Mouse (Mus musculus): ENCODE results near the gene Hist1h2ai. TPM values are rescaled to one million over a fixed set of nuclear protein-coding genes. Genes with fewer than 3 reads are reported as not detected.
"Not testable (repeated sequence)": the region's sequence is repeated elsewhere in the genome, so short reads cannot be mapped to it uniquely, and the experiment has no call there.

Hist1h2ai gene
- polyA plus RNA-seq, 1 experiment from 2014 or later, result 14.4 TPM

DNA sequence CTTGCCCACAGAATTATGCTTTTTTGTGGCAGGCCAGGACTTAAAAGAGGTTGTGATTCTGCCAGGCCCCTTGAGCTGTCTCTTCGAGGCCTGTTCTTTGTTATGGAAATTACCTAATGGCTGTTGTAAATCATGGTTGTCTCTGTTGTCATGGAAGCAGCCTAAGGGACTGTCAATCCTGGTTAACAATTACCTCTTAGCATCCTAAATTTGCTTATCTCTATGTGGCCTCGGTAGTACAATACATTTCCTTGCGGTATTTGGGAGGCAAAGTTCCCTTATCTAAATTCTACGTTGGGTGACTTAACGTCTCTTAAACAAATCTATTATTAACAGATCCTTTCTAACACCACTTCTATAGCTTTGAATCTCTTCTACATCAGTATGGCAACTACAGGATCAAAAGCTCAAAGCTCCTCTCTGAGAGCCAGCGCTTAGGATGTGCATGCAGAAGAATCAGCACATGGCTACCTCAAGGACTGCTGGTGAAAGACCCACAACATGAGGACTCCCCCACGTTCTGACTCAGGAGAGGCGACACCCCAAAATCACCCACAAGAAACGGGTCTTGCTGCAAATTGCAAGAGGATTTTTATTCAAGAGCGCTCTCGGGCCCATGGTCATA, 11.8 kb downstream of the Hist1h2ai start:
- Histone ChIP-seq H3K4me3 (ENCODE audit: low read depth, low read length) (no peak overlapping the region), H3K9ac (ENCODE audit: low read length) (no peak overlapping the region), H3K9me3 (ENCODE audit: control insufficient read depth, low read length) (no peaks in the 10 kb centered on the region), H3K27ac (replicated peaks) (no peak overlapping the region), H3K36me3 (ENCODE audit: control insufficient read depth, insufficient read depth, low read length) (no peaks in the 10 kb centered on the region), H3K27me3 (ENCODE audit: control insufficient read depth, insufficient read depth, low read length) (no peaks in the 10 kb centered on the region), H3K4me1 (replicated peaks; ENCODE audit: control insufficient read depth, insufficient read depth) (no peaks in the 10 kb centered on the region), H3K4me2 (replicated peaks; ENCODE audit: low read depth) (no peak overlapping the region)
- DNase-seq (ENCODE audit: low spot score), result no peak
- WGBS, result 48% methylated on average over 11 of the region's 11 CpGs
- TF ChIP-seq EP300 (optimal IDR thresholded peaks at IDR 0.05) (no peak), CTCF (IDR thresholded peaks at IDR 0.05; ENCODE audit: low read depth) (no peak)
- ATAC-seq (ENCODE audit: low FRiP score, low TSS enrichment), result no peak

DNA sequence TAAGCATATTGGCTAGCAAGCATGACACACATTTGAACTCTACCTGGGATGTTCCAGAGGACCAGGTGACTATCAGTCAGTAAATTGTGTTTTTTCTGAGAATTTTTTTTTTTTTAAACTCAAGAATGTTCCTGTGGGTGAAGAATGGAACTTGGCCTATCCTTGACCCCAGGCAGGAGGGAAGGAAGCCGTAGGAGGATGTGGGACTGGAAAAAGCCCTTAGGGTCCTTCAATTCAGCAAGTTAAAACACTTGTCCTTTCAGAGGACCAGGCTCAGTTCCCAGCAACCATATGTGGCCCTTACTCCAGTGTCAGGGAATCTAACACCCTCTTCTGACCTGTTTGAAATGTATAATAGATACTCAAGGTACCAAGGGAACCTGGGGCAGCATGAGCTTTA, 13.3 kb downstream of the Hist1h2ai start:
- DNase-seq (ENCODE audit: low spot score) (no peak), ATAC-seq (ENCODE audit: low FRiP score, low TSS enrichment) (no peak)
- WGBS, result 65% methylated on average over 1 of the region's 1 CpGs
- Histone ChIP-seq H3K36me3 (ENCODE audit: control insufficient read depth, insufficient read depth, low read length) (no peaks in the 10 kb centered on the region), H3K9me3 (ENCODE audit: control insufficient read depth, low read length) (no peaks in the 10 kb centered on the region), H3K27ac (replicated peaks) (no peak overlapping the region), H3K4me2 (replicated peaks; ENCODE audit: low read depth) (no peak overlapping the region), H3K4me3 (ENCODE audit: low read depth, low read length) (no peak overlapping the region), H3K27me3 (ENCODE audit: control insufficient read depth, insufficient read depth, low read length) (no peaks in the 10 kb centered on the region), H3K4me1 (replicated peaks; ENCODE audit: control insufficient read depth, insufficient read depth) (no peaks in the 10 kb centered on the region), H3K9ac (ENCODE audit: low read length) (no peak overlapping the region)
- TF ChIP-seq CTCF (IDR thresholded peaks at IDR 0.05; ENCODE audit: low read depth) (no peak), EP300 (optimal IDR thresholded peaks at IDR 0.05) (no peak)

DNA sequence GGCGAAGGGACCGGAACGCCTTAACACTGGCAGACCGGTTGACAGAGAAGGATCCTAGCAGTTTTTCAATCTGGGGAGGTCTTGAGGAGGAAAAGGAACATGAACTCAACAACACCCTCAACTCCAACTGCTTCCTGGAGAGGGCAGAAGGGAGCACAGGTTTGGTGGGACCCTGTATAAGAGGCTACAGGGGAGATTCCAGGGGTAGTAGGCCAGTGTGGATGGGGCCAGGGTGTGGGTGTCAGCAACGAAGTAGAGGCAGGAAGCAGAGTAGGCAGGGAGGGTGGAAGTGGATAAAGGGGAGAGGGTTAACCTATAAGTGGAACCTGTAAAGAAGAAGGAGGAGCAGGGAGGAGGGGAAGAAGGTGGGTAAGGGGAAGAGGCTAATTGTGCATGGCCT, 17.2 kb downstream of the Hist1h2ai start:
- 82% methylated on average over 5 of the region's 5 CpGs for WGBS

DNA sequence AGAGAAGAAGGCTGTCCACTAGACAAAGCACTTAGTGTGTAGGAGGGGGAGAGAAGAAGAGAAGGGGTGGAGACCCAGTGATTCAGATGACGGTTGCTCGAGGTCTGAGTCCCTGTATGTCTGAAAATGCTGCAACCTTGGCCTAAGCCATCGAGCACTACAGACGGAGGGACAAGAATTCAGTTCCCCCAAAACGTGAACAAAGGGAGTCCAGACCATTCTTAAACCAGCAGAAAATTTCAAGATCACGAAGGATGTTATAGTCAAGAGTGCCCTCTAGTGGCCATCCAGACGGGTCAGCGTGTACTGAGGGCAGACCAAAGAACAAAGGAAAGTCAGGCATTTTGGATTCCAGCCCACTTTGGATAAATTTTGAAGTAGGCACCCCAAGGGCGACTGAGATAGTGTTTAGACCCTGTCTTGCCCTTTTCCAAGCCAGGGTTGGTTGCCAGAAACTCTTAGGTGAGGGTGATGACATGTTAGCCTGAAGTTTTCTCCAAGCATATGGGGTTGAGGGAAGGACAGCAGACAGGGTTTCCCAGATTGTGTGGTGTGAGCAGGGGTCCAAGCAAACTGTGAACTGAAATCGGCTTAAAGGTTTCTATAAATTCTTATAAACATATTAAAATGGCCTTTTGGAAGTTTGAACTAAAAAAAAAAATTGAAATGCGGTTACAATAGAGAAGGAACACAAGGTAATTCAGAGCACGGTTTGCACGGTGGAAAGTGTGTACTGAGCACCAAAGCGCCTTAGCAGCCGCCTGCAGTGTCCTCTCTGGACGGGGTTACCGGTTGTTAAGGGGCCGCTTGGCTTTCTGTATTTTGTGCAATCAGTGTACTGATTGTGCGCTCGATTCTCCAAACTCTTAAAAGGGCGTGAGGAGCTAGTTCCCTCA, 18.0 kb downstream of the Hist1h2ai start:
- Histone ChIP-seq H3K27me3 (ENCODE audit: control insufficient read depth, insufficient read depth, low read length) (no peaks in the 10 kb centered on the region), H3K4me3 (ENCODE audit: low read depth, low read length) (peak overlapping the region; percentile 43), H3K36me3 (ENCODE audit: control insufficient read depth, insufficient read depth, low read length) (no peaks in the 10 kb centered on the region), H3K27ac (replicated peaks) (peak overlapping the region; percentile 86), H3K9ac (ENCODE audit: low read length) (peak overlapping the region; percentile 57), H3K4me2 (replicated peaks; ENCODE audit: low read depth) (peak overlapping the region; percentile 56), H3K9me3 (ENCODE audit: control insufficient read depth, low read length) (no peaks in the 10 kb centered on the region), H3K4me1 (replicated peaks; ENCODE audit: control insufficient read depth, insufficient read depth) (no peaks in the 10 kb centered on the region)
- WGBS, result 0% methylated on average over 21 of the region's 21 CpGs
- TF ChIP-seq EP300 (optimal IDR thresholded peaks at IDR 0.05) (no peak), CTCF (IDR thresholded peaks at IDR 0.05; ENCODE audit: low read depth) (peak; percentile 95)
- ATAC-seq (ENCODE audit: low FRiP score, low TSS enrichment) (peak; percentile 78), DNase-seq (ENCODE audit: low spot score) (peak; percentile 71)

More for the DNA sequence above, 17.2 kb downstream of the Hist1h2ai start:
- H3K27me3 ChIP-seq (ENCODE audit: control insufficient read depth, insufficient read depth, low read length), result no peaks in the 10 kb centered on the region
- no peak overlapping the region for H3K4me3 ChIP-seq (ENCODE audit: low read depth, low read length)
- H3K9ac ChIP-seq (ENCODE audit: low read length), result no peak overlapping the region
- TF ChIP-seq EP300 (optimal IDR thresholded peaks at IDR 0.05) (no peak), CTCF (IDR thresholded peaks at IDR 0.05; ENCODE audit: low read depth) (peak; percentile 22; the same call in 1 of the 2 replicates)
- no peak overlapping the region for H3K27ac ChIP-seq (replicated peaks)
- ATAC-seq (ENCODE audit: low FRiP score, low TSS enrichment), result no peak
- H3K4me1 ChIP-seq (replicated peaks; ENCODE audit: control insufficient read depth, insufficient read depth), result no peaks in the 10 kb centered on the region
- no peaks in the 10 kb centered on the region for H3K9me3 ChIP-seq (ENCODE audit: control insufficient read depth, low read length)
- H3K4me2 ChIP-seq (replicated peaks; ENCODE audit: low read depth), result no peak overlapping the region
- DNase-seq (ENCODE audit: low spot score), result no peak
- H3K36me3 ChIP-seq (ENCODE audit: control insufficient read depth, insufficient read depth, low read length), result no peaks in the 10 kb centered on the region

- peak within 1 kb of the TSS; percentile 43 for H3K4me3 ChIP-seq (ENCODE audit: low read depth, low read length)
- H3K27me3 ChIP-seq (ENCODE audit: control insufficient read depth, insufficient read depth, low read length); H3K36me3 ChIP-seq (ENCODE audit: control insufficient read depth, insufficient read depth, low read length); H3K4me1 ChIP-seq (replicated peaks; ENCODE audit: control insufficient read depth, insufficient read depth); H3K9me3 ChIP-seq (ENCODE audit: control insufficient read depth, low read length): not testable (repeated sequence)
- WGBS, result under 1% methylated on average over 39 of the region's 56 CpGs
- peak within 1 kb of the TSS; percentile 86 for H3K27ac ChIP-seq (replicated peaks)
- peak; percentile 84 for DNase-seq (ENCODE audit: low spot score)
- H3K9ac ChIP-seq (ENCODE audit: low read length), result peak within 1 kb of the TSS; percentile 57
- ATAC-seq (ENCODE audit: low FRiP score, low TSS enrichment), result peak; percentile 89
- peak within 1 kb of the TSS; percentile 56 for H3K4me2 ChIP-seq (replicated peaks; ENCODE audit: low read depth)
Observed at GRCm38 (mm10) chr13:21734906-21735767, 18.9 kb downstream of the Hist1h2ai start, which contains the start of gene Hist1h4j. Gene Hist1h4j, plus strand, starts transcription at chr13:21735064.
